Mouse (Mus musculus) cerebellum, postnatal 25 days (tissue): ENCODE measurements around the gene Tfam.

Experiments used
- DNase-seq, 2 experiments: peaks; one replicate each; pipeline ENCODE4 v3.0.0; 2021; ENCODE audit warnings: mixed read lengths in 2 of 2

Tfam gene

GRCm38 (mm10) chr10:71238240-71238554 is at the start of gene Tfam:
TSS of gene Tfam (minus strand) at chr10:71238280.
- no peak for DNase-seq

- DNase-seq = peak; percentile 96 to 98
Observed at GRCm38 (mm10) chr10:71285126-71285580, 47.1 kb upstream of the Tfam start, which contains the start of gene Ube2d1. TSS of gene Ube2d1 (minus strand) at chr10:71285262.

GRCm38 (mm10) chr10:71284511-71285125 is 46.5 kb upstream of the Tfam start:
- no peak for DNase-seq

GRCm38 (mm10) chr10:71284131-71284510 is 46.0 kb upstream of the Tfam start:
- no peak for DNase-seq

- peak; percentile 32 to 43 for DNase-seq
Observed at GRCm38 (mm10) chr10:71273008-71273739, 35.1 kb upstream of the Tfam start.

GRCm38 (mm10) chr10:71267973-71268372 is 29.9 kb upstream of the Tfam start:
- DNase-seq = no peak

GRCm38 (mm10) chr10:71267511-71267910 is 29.4 kb upstream of the Tfam start:
- peak in 1 of 2 experiments; percentile 39 for DNase-seq

GRCm38 (mm10) chr10:71265067-71265466 is 27.0 kb upstream of the Tfam start:
- no peak for DNase-seq

GRCm38 (mm10) chr10:71261637-71262036 is 23.6 kb upstream of the Tfam start:
- no peak for DNase-seq

- no peak for DNase-seq
Observed at GRCm38 (mm10) chr10:71258943-71259342, 20.9 kb upstream of the Tfam start.

- DNase-seq = no peak
Observed at GRCm38 (mm10) chr10:71258516-71258915, 20.4 kb upstream of the Tfam start.

GRCm38 (mm10) chr10:71253147-71253546 is 15.1 kb upstream of the Tfam start:
- DNase-seq = no peak

GRCm38 (mm10) chr10:71252421-71252820 is 14.3 kb upstream of the Tfam start:
- no peak for DNase-seq

- peak in 1 of 2 experiments; percentile 29 for DNase-seq
Observed at GRCm38 (mm10) chr10:71251846-71252245, 13.8 kb upstream of the Tfam start.

GRCm38 (mm10) chr10:71251256-71251655 is 13.2 kb upstream of the Tfam start:
- DNase-seq = peak; percentile 24 to 27

- DNase-seq = peak; percentile 86 to 90
Observed at GRCm38 (mm10) chr10:71250472-71250871, 12.4 kb upstream of the Tfam start.

GRCm38 (mm10) chr10:71249086-71249880 is 11.2 kb upstream of the Tfam start:
- DNase-seq = peak; percentile 52

- no peak for DNase-seq
Observed at GRCm38 (mm10) chr10:71246956-71247355, 8.9 kb upstream of the Tfam start.

- no peak for DNase-seq
Observed at GRCm38 (mm10) chr10:71239479-71240120, 1.5 kb upstream of the Tfam start.

- peak; percentile 96 to 98 for DNase-seq
Observed at GRCm38 (mm10) chr10:71237516-71238239, 402 bp downstream of the Tfam start.

- no peak for DNase-seq
Observed at GRCm38 (mm10) chr10:71234071-71234470, 4.0 kb downstream of the Tfam start.

GRCm38 (mm10) chr10:71225894-71226293 is 12.2 kb downstream of the Tfam start:
- DNase-seq = peak; percentile 85 to 93
